Comparison of ENCODE assay signal across 9 mouse cellular contexts in the genomic region with DNA sequence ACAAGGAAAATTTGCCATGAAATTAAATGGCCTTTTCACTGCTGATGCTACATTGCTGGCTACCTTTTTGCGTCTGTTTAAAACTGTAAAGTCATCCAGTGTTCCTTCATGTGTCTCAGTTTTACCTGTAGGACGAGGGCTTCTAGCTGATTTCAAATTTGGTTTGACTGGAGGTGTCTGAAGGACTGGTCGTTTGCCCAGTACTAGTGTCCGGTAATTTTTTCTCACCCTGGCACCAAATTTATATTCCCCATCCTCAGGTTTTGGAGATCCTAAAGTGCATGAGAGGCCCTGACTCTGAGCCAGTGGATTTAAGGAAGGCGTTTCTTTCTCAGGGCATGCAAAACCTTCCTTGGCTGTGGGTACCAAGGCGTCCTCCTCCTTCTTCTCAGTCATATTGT. TPM values are rescaled to one million over a fixed set of nuclear protein-coding genes. Genes with fewer than 3 reads are reported as not detected.
DNase-seq lines count a peak whose midpoint lies in the region; ATAC-seq and TF ChIP-seq lines count a peak whose summit lies in the region.
"Had no signal": no experiment of that assay in that cellular context is flagged by ENCODE, and none has a peak within 500 bp of the region (broad histone marks: within the 10 kb centered on the region; RNA-seq: fewer than 3 reads in every experiment).

No protein-coding gene starts in this region.

- no peaks in the 10 kb centered on the region for H3K27me3 ChIP-seq in kidney, postnatal 0 days (ENCODE audit: insufficient read depth, low read length)
- no peaks in the 10 kb centered on the region for H3K27me3 ChIP-seq in forebrain, embryonic 11.5 days (ENCODE audit: control insufficient read depth, insufficient read depth, low read length)
- no peaks in the 10 kb centered on the region for H3K27me3 ChIP-seq in intestine, postnatal 0 days (replicated peaks; ENCODE audit: control insufficient read depth, insufficient read depth, low read length)
- no peaks in the 10 kb centered on the region for H3K27me3 ChIP-seq in neural tube, embryonic 13.5 days

- WGBS in kidney, postnatal 0 days: 20% methylated on average over 6 of the region's 6 CpGs
- WGBS in forebrain, embryonic 11.5 days: 2% methylated on average over 6 of the region's 6 CpGs
- WGBS in intestine, postnatal 0 days: 69% methylated on average over 6 of the region's 6 CpGs
- WGBS in neural tube, embryonic 13.5 days: 6% methylated on average over 6 of the region's 6 CpGs

- ATAC-seq in kidney, postnatal 0 days (replicated peaks; ENCODE audit: low FRiP score, low read depth): no peak
- no peak for ATAC-seq in forebrain, embryonic 11.5 days (replicated peaks; ENCODE audit: low FRiP score)
- ATAC-seq in intestine, postnatal 0 days: no peak
- ATAC-seq in neural tube, embryonic 13.5 days (ENCODE audit: low read depth): no peak

- H3K9me3 ChIP-seq in kidney, postnatal 0 days (replicated peaks; ENCODE audit: low read length): no peaks in the 10 kb centered on the region
- no peaks in the 10 kb centered on the region for H3K9me3 ChIP-seq in forebrain, embryonic 11.5 days (ENCODE audit: control insufficient read depth, low read length)
- no peaks in the 10 kb centered on the region for H3K9me3 ChIP-seq in intestine, postnatal 0 days (ENCODE audit: control insufficient read depth)
- no peaks in the 10 kb centered on the region for H3K9me3 ChIP-seq in neural tube, embryonic 13.5 days

- no peak for DNase-seq in kidney, postnatal 0 days (ENCODE audit: low spot score)
- DNase-seq in kidney, adult 8-10 months: no peak
- no peak for DNase-seq in forebrain, embryonic 11.5 days (ENCODE audit: low spot score)
- no peak for DNase-seq in ovary, postnatal 10 days (ENCODE audit: low spot score)
- no peak for DNase-seq in thymus, postnatal 14 days
- no peak for DNase-seq in cerebellum, adult 11-12 months
- DNase-seq: left cerebral cortex, postnatal 4 days had no signal

- no peaks in the 10 kb centered on the region for H3K36me3 ChIP-seq in kidney, postnatal 0 days (ENCODE audit: insufficient read depth, low read length)
- H3K36me3 ChIP-seq in forebrain, embryonic 11.5 days (ENCODE audit: control insufficient read depth, insufficient read depth, low read length): no peaks in the 10 kb centered on the region
- H3K36me3 ChIP-seq in intestine, postnatal 0 days (ENCODE audit: control insufficient read depth, insufficient read depth): no peaks in the 10 kb centered on the region
- H3K36me3 ChIP-seq in neural tube, embryonic 13.5 days: no peaks in the 10 kb centered on the region

- H3K4me2 ChIP-seq in kidney, postnatal 0 days (ENCODE audit: low read length): peak overlapping the region; percentile 88
- peak overlapping the region; percentile 82 for H3K4me2 ChIP-seq in forebrain, embryonic 11.5 days (ENCODE audit: low read depth, low read length, severe bottlenecking)
- peak overlapping the region; percentile 93 for H3K4me2 ChIP-seq in intestine, postnatal 0 days (replicated peaks; ENCODE audit: low read depth)
- H3K4me2 ChIP-seq in neural tube, embryonic 13.5 days: peak overlapping the region; percentile 81

- H3K4me3 ChIP-seq in kidney, postnatal 0 days (replicated peaks; ENCODE audit: low read depth, low read length): peak overlapping the region; percentile 95
- peak overlapping the region; percentile 99 for H3K4me3 ChIP-seq in forebrain, embryonic 11.5 days (ENCODE audit: low read depth, low read length)
- H3K4me3 ChIP-seq in intestine, postnatal 0 days (ENCODE audit: low read depth, low read length): peak overlapping the region; percentile 82
- H3K4me3 ChIP-seq in neural tube, embryonic 13.5 days: peak overlapping the region; percentile 97

- peak overlapping the region; percentile 97 for H3K9ac ChIP-seq in kidney, postnatal 0 days (ENCODE audit: low read depth, low read length)
- H3K9ac ChIP-seq in forebrain, embryonic 11.5 days (ENCODE audit: low read length): peak overlapping the region; percentile 100
- H3K9ac ChIP-seq in intestine, postnatal 0 days (ENCODE audit: low read depth, low read length): no peak overlapping the region
- peak overlapping the region; percentile 100 for H3K9ac ChIP-seq in neural tube, embryonic 13.5 days

- no peak for TF ChIP-seq CTCF in kidney, postnatal 0 days (IDR thresholded peaks at IDR 0.05; ENCODE audit: low read depth)
- no peak for TF ChIP-seq CTCF in intestine, postnatal 0 days (IDR thresholded peaks at IDR 0.05; ENCODE audit: low read depth)

- peaks cover 24% of the 10 kb centered on the region for H3K4me1 ChIP-seq in kidney, postnatal 0 days (replicated peaks; ENCODE audit: insufficient read depth, low read length)
- H3K4me1 ChIP-seq in forebrain, embryonic 11.5 days (replicated peaks; ENCODE audit: control insufficient read depth, insufficient read depth, low read length): peaks cover 16% of the 10 kb centered on the region
- H3K4me1 ChIP-seq in intestine, postnatal 0 days (replicated peaks; ENCODE audit: control insufficient read depth, insufficient read depth, low read length): peaks cover 9% of the 10 kb centered on the region; the same call in 1 of the 2 replicates
- peaks cover 58% of the 10 kb centered on the region for H3K4me1 ChIP-seq in neural tube, embryonic 13.5 days (replicated peaks)

- H3K27ac ChIP-seq in kidney, postnatal 0 days: peak overlapping the region; percentile 99; the same call in 1 of the 2 replicates
- peak overlapping the region; percentile 99 for H3K27ac ChIP-seq in forebrain, embryonic 11.5 days (ENCODE audit: low read depth, low read length)
- H3K27ac ChIP-seq in intestine, postnatal 0 days (ENCODE audit: low read depth, low read length): no peak overlapping the region
- H3K27ac ChIP-seq in neural tube, embryonic 13.5 days (replicated peaks): peak overlapping the region; percentile 100

RNA-seq across cellular contexts. Expression of a gene that starts 3.1 kb away (rescaled TPM):
- 7.7 and 7.8 TPM in 2 replicates for polyA plus RNA-seq in kidney, postnatal 0 days (2015; fragmentation: Nextera tagmentation; extraction: Ambion mirVana)
- 20.2 and 23.3 TPM in 2 replicates for polyA plus RNA-seq in forebrain, embryonic 11.5 days (2014; fragmentation: Nextera tagmentation; extraction: Ambion mirVana)
- 0.95 and 1.2 TPM in 2 replicates for polyA plus RNA-seq in intestine, postnatal 0 days (2015; fragmentation: Nextera tagmentation; extraction: Ambion mirVana)
- 8.2 and 9.2 TPM in 2 replicates for polyA plus RNA-seq in neural tube, embryonic 13.5 days (2015; fragmentation: Nextera tagmentation; extraction: Ambion mirVana)

RNA-seq across cellular contexts. Expression of a gene that starts 8.2 kb away (rescaled TPM):
- 14.9 and 17.9 TPM in 2 replicates for polyA plus RNA-seq in kidney, postnatal 0 days (2015; fragmentation: Nextera tagmentation; extraction: Ambion mirVana)
- 12.2 and 15.4 TPM in 2 replicates for polyA plus RNA-seq in forebrain, embryonic 11.5 days (2014; fragmentation: Nextera tagmentation; extraction: Ambion mirVana)
- 6.3 and 6.8 TPM in 2 replicates for polyA plus RNA-seq in intestine, postnatal 0 days (2015; fragmentation: Nextera tagmentation; extraction: Ambion mirVana)
- 8.8 and 12.3 TPM in 2 replicates for polyA plus RNA-seq in neural tube, embryonic 13.5 days (2015; fragmentation: Nextera tagmentation; extraction: Ambion mirVana)

RNA-seq across cellular contexts. Expression of a gene that starts 9.3 kb away (rescaled TPM):
- polyA plus RNA-seq in kidney, postnatal 0 days (2015; fragmentation: Nextera tagmentation; extraction: Ambion mirVana): 48.9 and 49.2 TPM in 2 replicates
- polyA plus RNA-seq in forebrain, embryonic 11.5 days (2014; fragmentation: Nextera tagmentation; extraction: Ambion mirVana): 52.9 and 54.2 TPM in 2 replicates
- polyA plus RNA-seq in intestine, postnatal 0 days (2015; fragmentation: Nextera tagmentation; extraction: Ambion mirVana): 22.6 and 30.1 TPM in 2 replicates
- polyA plus RNA-seq in neural tube, embryonic 13.5 days (2015; fragmentation: Nextera tagmentation; extraction: Ambion mirVana): 62.3 and 63.1 TPM in 2 replicates

RNA-seq across cellular contexts. Expression of a gene that starts 49.0 kb away (rescaled TPM):
- polyA plus RNA-seq in kidney, postnatal 0 days (2015; fragmentation: Nextera tagmentation; extraction: Ambion mirVana): not detected in 2 replicates
- not detected in 2 replicates for polyA plus RNA-seq in forebrain, embryonic 11.5 days (2014; fragmentation: Nextera tagmentation; extraction: Ambion mirVana)
- not detected in 2 replicates for polyA plus RNA-seq in intestine, postnatal 0 days (2015; fragmentation: Nextera tagmentation; extraction: Ambion mirVana)
- not detected in 2 replicates for polyA plus RNA-seq in neural tube, embryonic 13.5 days (2015; fragmentation: Nextera tagmentation; extraction: Ambion mirVana)
